Mouse (Mus musculus) stomach, postnatal 0 days (tissue): ENCODE data around the gene Git1.

Source experiments
- CTCF ChIP-seq: IDR thresholded peaks from 2 replicates; pipeline ENCODE4 v1.5.1; 2016; ENCODE audit warnings: antibody characterized with exemption, low read depth, mild to moderate bottlenecking, moderate library complexity
- EP300 ChIP-seq: optimal IDR thresholded peaks from 2 replicates; pipeline ENCODE3; 2016; ENCODE audit warnings: antibody characterized with exemption

DNA sequence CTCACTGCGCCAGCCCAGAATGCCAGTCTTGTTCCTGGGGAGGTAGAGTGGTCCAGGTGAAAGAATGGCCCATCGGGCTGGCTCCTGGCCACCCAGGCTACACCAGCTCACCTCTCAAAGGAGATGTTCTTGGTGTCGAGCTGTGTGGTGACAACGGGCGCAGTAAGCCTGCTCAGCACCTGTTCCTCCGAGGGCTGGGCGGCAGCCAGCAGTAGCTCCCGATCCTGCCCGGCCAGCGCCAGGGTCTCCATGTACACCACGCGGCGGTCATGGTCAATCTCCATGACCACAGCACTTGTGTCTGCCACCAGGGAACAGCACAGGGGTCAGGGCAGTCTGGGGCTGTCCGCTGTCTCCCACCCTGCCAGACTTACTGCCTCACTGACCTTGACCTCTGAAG lies 17.1 kb upstream of the Git1 start:
- TF ChIP-seq CTCF, result no peak
- TF ChIP-seq EP300, result no peak
